Mouse (Mus musculus) CH12.LX (cell line): ENCODE measurements around the gene Ezh2. TPM values are rescaled to one million over a fixed set of nuclear protein-coding genes. Genes with fewer than 3 reads are reported as not detected.

Source experiments
- DNase-seq: peaks from one replicate; pipeline ENCODE4 v3.0.0-alpha.2; 2013; ENCODE audit errors: extremely low read depth
- H3K27ac ChIP-seq: 2 replicates; pipeline ENCODE4 v1.5.1; 2012; ENCODE audit warnings: low read depth, mild to moderate bottlenecking, control low read depth, moderate library complexity; ENCODE audit not compliant: insufficient read depth
- H3K27me3 ChIP-seq: replicated peaks from 2 replicates; pipeline ENCODE3; 2012; ENCODE audit warnings: inconsistent platforms
- H3K36me3 ChIP-seq, 2 experiments: replicated peaks in 1 of 2; 2 replicates each; pipeline versions ENCODE3 to v1.6.1; 2012; ENCODE audit warnings: inconsistent platforms in 1 of 2, low read length in 1 of 2, mild to moderate bottlenecking in 1 of 2, mixed read lengths in 1 of 2, moderate library complexity in 1 of 2; ENCODE audit not compliant: control insufficient read depth in 1 of 2, insufficient read depth in 1 of 2
- H3K4me1 ChIP-seq, 2 experiments: 2 replicates each; pipeline ENCODE4 v1.6.1; 2012; ENCODE audit warnings: inconsistent platforms in 1 of 2, moderate library complexity in 1 of 2; ENCODE audit not compliant: insufficient read depth in 2 of 2, control insufficient read depth in 1 of 2
- H3K4me2 ChIP-seq: 2 replicates; pipeline ENCODE4 v1.6.1; 2012; ENCODE audit warnings: low read depth, mild to moderate bottlenecking, control low read depth; ENCODE audit not compliant: poor library complexity, insufficient read depth, severe bottlenecking
- H3K4me3 ChIP-seq, 3 experiments: fragments of 150-350 bp in 1 of 3; sonication (generic) in 1 of 3; replicated peaks in 1 of 3; 2 replicates each; pipeline versions ENCODE3 to v1.5.1; 2011 to 2012; ENCODE audit warnings: low read depth in 2 of 3, low read length in 2 of 3, mild to moderate bottlenecking in 2 of 3, moderate library complexity in 2 of 3, control low read depth in 1 of 3, improper control_type of control experiment in 1 of 3, inconsistent platforms in 1 of 3, mixed read lengths in 1 of 3; ENCODE audit not compliant: poor library complexity in 1 of 3
- H3K79me2 ChIP-seq: replicated peaks from 2 replicates; pipeline ENCODE4 v1.6.1; 2012; ENCODE audit warnings: mild to moderate bottlenecking, moderate library complexity; ENCODE audit not compliant: control insufficient read depth, poor library complexity, insufficient read depth, severe bottlenecking; ENCODE audit errors: extremely low read depth
- H3K9ac ChIP-seq: 2 replicates; pipeline ENCODE4 v1.6.1; 2012; ENCODE audit warnings: low read depth, mild to moderate bottlenecking, control low read depth, moderate library complexity; ENCODE audit not compliant: insufficient read depth
- H3K9me3 ChIP-seq: replicated peaks from 2 replicates; pipeline ENCODE3; 2012; ENCODE audit warnings: low read length, inconsistent platforms, mixed read lengths
- BHLHE40 ChIP-seq: IDR thresholded peaks from 2 replicates; pipeline ENCODE4 v1.6.1; 2011; ENCODE audit warnings: mild to moderate bottlenecking, low read depth, low read length, improper control_type of control experiment
- CHD1 ChIP-seq: IDR thresholded peaks from 2 replicates; pipeline ENCODE4 v1.6.1; 2012; ENCODE audit warnings: low read depth, low read length, improper control_type of control experiment, inconsistent platforms
- CHD2 ChIP-seq: IDR thresholded peaks from 2 replicates; pipeline ENCODE4 v1.6.1; 2011; ENCODE audit warnings: low read length, improper control_type of control experiment
- CTCF ChIP-seq, 2 experiments: IDR thresholded peaks in 1 of 2; conservative IDR thresholded peaks in 1 of 2; 2 replicates each; pipeline ENCODE4 v1.5.1; 2011 to 2012; ENCODE audit warnings: low read depth in 2 of 2, low read length in 2 of 2, improper control_type of control experiment in 1 of 2, inconsistent platforms in 1 of 2, mild to moderate bottlenecking in 1 of 2, moderate library complexity in 1 of 2
- E2F4 ChIP-seq: IDR thresholded peaks from 2 replicates; pipeline ENCODE4 v1.6.1; 2011; ENCODE audit warnings: low read depth, low read length, improper control_type of control experiment; ENCODE audit not compliant: insufficient replicate concordance
- ELF1 ChIP-seq: IDR thresholded peaks from 2 replicates; pipeline ENCODE4 v1.6.1; 2014; ENCODE audit warnings: low read depth, mild to moderate bottlenecking, inconsistent platforms, low read length, improper control_type of control experiment
- ETS1 ChIP-seq: conservative IDR thresholded peaks from 2 replicates; pipeline ENCODE4 v1.6.1; 2012; ENCODE audit warnings: low read depth, mild to moderate bottlenecking, inconsistent platforms, low read length, improper control_type of control experiment, moderate library complexity
- HCFC1 ChIP-seq: IDR thresholded peaks from 2 replicates; pipeline ENCODE4 v1.6.1; 2012; ENCODE audit warnings: low read depth, mild to moderate bottlenecking, inconsistent platforms, low read length, improper control_type of control experiment
- IRF4 ChIP-seq: IDR thresholded peaks from 2 replicates; pipeline ENCODE4 v1.6.1; 2014; ENCODE audit warnings: low read depth, mild to moderate bottlenecking, inconsistent platforms, low read length, improper control_type of control experiment
- JUND ChIP-seq: conservative IDR thresholded peaks from 2 replicates; pipeline ENCODE4 v1.6.1; 2011; ENCODE audit warnings: low read depth, low read length, improper control_type of control experiment
- MAZ ChIP-seq: IDR thresholded peaks from 2 replicates; pipeline ENCODE4 v1.6.1; 2012; ENCODE audit warnings: low read depth, mild to moderate bottlenecking, inconsistent platforms, low read length, improper control_type of control experiment, moderate library complexity
- MEF2A ChIP-seq: IDR thresholded peaks from 2 replicates; pipeline ENCODE4 v1.6.1; 2014; ENCODE audit warnings: low read depth, mild to moderate bottlenecking, inconsistent platforms, low read length, improper control_type of control experiment, borderline replicate concordance
- NELFE ChIP-seq: IDR thresholded peaks from 2 replicates; pipeline ENCODE4 v1.6.1; 2011; ENCODE audit warnings: low read depth, low read length, improper control_type of control experiment
- POLR2A ChIP-seq: IDR thresholded peaks from 2 replicates; pipeline ENCODE4 v1.6.1; 2011; ENCODE audit warnings: low read depth, mild to moderate bottlenecking, improper control_type of control experiment, low read length
- RAD21 ChIP-seq: IDR thresholded peaks from 2 replicates; pipeline ENCODE4 v1.6.1; 2011; ENCODE audit warnings: low read depth, mild to moderate bottlenecking, low read length, improper control_type of control experiment, moderate library complexity
- RCOR1 ChIP-seq: conservative IDR thresholded peaks from 2 replicates; pipeline ENCODE4 v1.6.1; 2012; ENCODE audit warnings: low read depth, mild to moderate bottlenecking, inconsistent platforms, low read length, improper control_type of control experiment
- SIN3A ChIP-seq: IDR thresholded peaks from 2 replicates; pipeline ENCODE4 v1.6.1; 2012; ENCODE audit warnings: low read length, improper control_type of control experiment, inconsistent platforms
- SMC3 ChIP-seq: IDR thresholded peaks from 2 replicates; pipeline ENCODE4 v1.6.1; 2011; ENCODE audit warnings: low read depth, low read length, improper control_type of control experiment
- TCF12 ChIP-seq: IDR thresholded peaks from 2 replicates; pipeline ENCODE4 v1.6.1; 2014; ENCODE audit warnings: low read depth, mild to moderate bottlenecking, inconsistent platforms, low read length, improper control_type of control experiment
- USF2 ChIP-seq: conservative IDR thresholded peaks from 2 replicates; pipeline ENCODE4 v1.6.1; 2011; ENCODE audit warnings: low read depth, low read length, improper control_type of control experiment
- ZMIZ1 ChIP-seq: IDR thresholded peaks from 2 replicates; pipeline ENCODE4 v1.6.1; 2012; ENCODE audit warnings: low read depth, mild to moderate bottlenecking, inconsistent platforms, low read length, improper control_type of control experiment
- dilution Hi-C: fragments of 300-500 bp; cut with MboI; formaldehyde crosslinking; loops from 2 replicates; pipeline ENCODE4 v1.14.3; 2020; ENCODE audit warnings: low sequenced_read_pairs; ENCODE audit not compliant: extremely low pct_unique_long_range_greater_than_20kb, extremely low pct_ligation_motif_present
- in situ Hi-C: fragments of 300-500 bp; cut with MboI; formaldehyde crosslinking; loops from 3 replicates; pipeline ENCODE4 v1.14.3; 2019; ENCODE audit warnings: low sequenced_read_pairs, low pct_ligation_motif_present, low pct_unique_long_range_greater_than_20kb, mixed read lengths
- polyA plus RNA-seq: library from polyadenylated mRNA; unstranded; fragments of >175 nt; gene quantifications from 2 replicates; pipeline ENCODE4 v1.2.1, GENCODE M21; 2012; ENCODE audit warnings: low read depth; ENCODE audit not compliant: insufficient read length
- total RNA-seq, 2 experiments: library from RNA; depleted of rRNA; stranded (reverse); fragments of 300-350 nt in 1 of 2; fragments of >200 nt in 1 of 2; gene quantifications; 2 replicates each; pipeline ENCODE4 v1.2.3; 2012 to 2014

Ezh2 gene
- total and polyA plus RNA-seq, 3 experiments, result 66.3 to 154 (median 127) TPM

GRCm38 (mm10) chr6:47635995-47636526, 40.9 kb upstream of the Ezh2 start:
- H3K4me2 ChIP-seq, result peak overlapping the region; percentile 56
- H3K4me3 ChIP-seq, result peak overlapping the region; percentile 39 to 58 (median 56)
- H3K27ac ChIP-seq, result peak overlapping the region; percentile 87
- dilution Hi-C loops, result no loop called here
- no peaks in the 10 kb centered on the region for H3K27me3 ChIP-seq
- no peaks in the 10 kb centered on the region for H3K79me2 ChIP-seq
- peaks cover 0 to 11% of the 10 kb centered on the region in 2 experiments; a peak in 1 of 4 replicates for H3K4me1 ChIP-seq
- peak; percentile 43 for DNase-seq
- H3K9me3 ChIP-seq, result no peaks in the 10 kb centered on the region
- TF ChIP-seq SIN3A (no peak), IRF4 (peak; percentile 54), JUND (no peak), CHD2 (peak; percentile 69; the same call in 1 of the 2 replicates), E2F4 (0 out of 2 replicates have a peak, but pooled peaks have one; percentile 2), MEF2A (0 out of 2 replicates have a peak, but pooled peaks have one; percentile 43), TCF12 (peak; percentile 45; the same call in 1 of the 2 replicates), ETS1 (peak; percentile 37; the same call in 1 of the 2 replicates), ELF1 (0 out of 2 replicates have a peak, but pooled peaks have one; percentile 4), MAZ (0 out of 2 replicates have a peak, but pooled peaks have one; percentile 41)
- H3K36me3 ChIP-seq, result no peaks in the 10 kb centered on the region
- peak overlapping the region; percentile 31 for H3K9ac ChIP-seq
- in situ Hi-C loops, result no loop called here

GRCm38 (mm10) chr6:47635207-47635994, 40.3 kb upstream of the Ezh2 start:
- no peaks in the 10 kb centered on the region for H3K9me3 ChIP-seq
- H3K4me3 ChIP-seq, result peak overlapping the region in 1 of 3 experiments; percentile 58
- peak; percentile 11; the same call in 1 of the 2 replicates for TF ChIP-seq RCOR1
- TF ChIP-seq IRF4, result no peak
- TF ChIP-seq E2F4, result 0 out of 2 replicates have a peak, but pooled peaks have one; percentile 10
- no peak for TF ChIP-seq NELFE
- peak; percentile 28 for TF ChIP-seq RAD21
- TF ChIP-seq CTCF (conservative IDR thresholded peaks at IDR 0.05 in 1 of 2, IDR thresholded peaks at IDR 0.05 in 1 of 2; ENCODE audit: low read depth in 2 of 2, low read length in 2 of 2), result peak in 1 of 2 experiments; percentile 39; a peak in 2 of 4 replicates
- TF ChIP-seq CHD1, result no peak
- no peak for TF ChIP-seq POLR2A
- no peak for TF ChIP-seq ZMIZ1
- TF ChIP-seq USF2, result no peak
- TF ChIP-seq BHLHE40, result peak; percentile 89
- no peak for TF ChIP-seq JUND
- TF ChIP-seq SMC3, result peak; percentile 21
- TF ChIP-seq HCFC1, result no peak; the same call in 1 of the 2 replicates
- 0 out of 2 replicates have a peak, but pooled peaks have one; percentile 4 for TF ChIP-seq ELF1
- dilution Hi-C loops (no loop called here), in situ Hi-C loops (no loop called here)
- peaks cover 0 to 11% of the 10 kb centered on the region in 2 experiments; a peak in 1 of 4 replicates for H3K4me1 ChIP-seq
- no peaks in the 10 kb centered on the region for H3K36me3 ChIP-seq
- H3K4me2 ChIP-seq, result peak overlapping the region; percentile 56
- no peaks in the 10 kb centered on the region for H3K27me3 ChIP-seq
- H3K27ac ChIP-seq, result peak overlapping the region; percentile 87
- peak overlapping the region; percentile 31; the same call in 1 of the 2 replicates for H3K9ac ChIP-seq
- peak; percentile 57 for DNase-seq
- no peaks in the 10 kb centered on the region for H3K79me2 ChIP-seq
